Mouse (Mus musculus) liver, embryonic 11.5 days (tissue): ENCODE data around the gene Paqr7. TPM values are rescaled to one million over a fixed set of nuclear protein-coding genes. Genes with fewer than 3 reads are reported as not detected.

Experiments
- ATAC-seq: fragments of 200-750 bp; cut with Nextera tagmentation; replicated peaks from 2 replicates; pipeline ENCODE4 v1.8.0; 2017; ENCODE audit warnings: moderate number of reproducible peaks, mild to moderate bottlenecking, moderate TSS enrichment, moderate library complexity; ENCODE audit not compliant: low FRiP score
- DNase-seq: peaks from one replicate; pipeline ENCODE4 v3.0.0-alpha.2; 2017; ENCODE audit warnings: low spot score
- H3K27ac ChIP-seq: fragments of 300-500 bp; sonication (generic); 2 replicates; pipeline ENCODE4 v1.5.1; 2014; ENCODE audit warnings: mild to moderate bottlenecking, low read depth, low read length, control low read depth
- H3K27me3 ChIP-seq: fragments of 300-500 bp; sonication (generic); replicated peaks from 2 replicates; pipeline ENCODE4 v1.6.1; 2014; ENCODE audit warnings: low read length, mixed read lengths; ENCODE audit not compliant: control insufficient read depth, insufficient read depth
- H3K36me3 ChIP-seq: fragments of 300-500 bp; sonication (generic); 2 replicates; pipeline ENCODE4 v1.6.1; 2014; ENCODE audit warnings: mild to moderate bottlenecking, low read length, moderate library complexity, mixed read lengths; ENCODE audit not compliant: control insufficient read depth, insufficient read depth
- H3K4me1 ChIP-seq: fragments of 300-500 bp; sonication (generic); replicated peaks from 2 replicates; pipeline ENCODE4 v1.6.1; 2014; ENCODE audit warnings: low read length, mixed read lengths; ENCODE audit not compliant: control insufficient read depth, insufficient read depth
- H3K4me2 ChIP-seq: fragments of 300-500 bp; sonication (generic); 2 replicates; pipeline ENCODE4 v1.6.1; 2014; ENCODE audit warnings: mild to moderate bottlenecking, control low read depth, moderate library complexity
- H3K4me3 ChIP-seq: fragments of 300-500 bp; sonication (generic); 2 replicates; pipeline ENCODE4 v1.5.1; 2014; ENCODE audit warnings: low read depth, low read length, control low read depth
- H3K9ac ChIP-seq: fragments of 300-500 bp; sonication (generic); 2 replicates; pipeline ENCODE4 v1.6.1; 2014; ENCODE audit warnings: low read depth, low read length, control low read depth
- H3K9me3 ChIP-seq: fragments of 300-500 bp; sonication (generic); 2 replicates; pipeline ENCODE4 v1.6.1; 2016; ENCODE audit warnings: low read length, inconsistent platforms, mixed read lengths; ENCODE audit not compliant: control insufficient read depth
- WGBS: fragments of 180-500 bp; shearing (Covaris S2); extraction: QIAGEN DNeasy Blood & Tissue Kit; methylation state at CpG from one replicate; pipeline ENCODE4 v1.1.7; 2014; 5-methylcytosine and 5-hydroxymethylcytosine counted together
- polyA plus RNA-seq: library from polyadenylated mRNA; unstranded; fragments of >200 nt; fragmentation: Nextera tagmentation; extraction: Ambion mirVana; gene quantifications from 2 replicates; pipeline ENCODE4 v1.2.1, GENCODE M21; 2014

Paqr7 gene
- polyA plus RNA-seq, 1 experiment from 2014 or later: 2.5 TPM

GRCm38 (mm10) chr4:134526220-134526619, 29.7 kb downstream of the Paqr7 start:
- no peak for ATAC-seq
- peaks cover 46% of the 10 kb centered on the region for H3K36me3 ChIP-seq

GRCm38 (mm10) chr4:134532928-134533327, 36.4 kb downstream of the Paqr7 start:
- WGBS: 68% methylated on average over 4 of the region's 4 CpGs
- peak overlapping the region; percentile 98; the same call in 1 of the 2 replicates for H3K4me2 ChIP-seq
- H3K36me3 ChIP-seq: peaks cover 14% of the 10 kb centered on the region
- H3K9me3 ChIP-seq: no peaks in the 10 kb centered on the region
- no peak overlapping the region for H3K27ac ChIP-seq
- no peak overlapping the region for H3K9ac ChIP-seq
- no peak for DNase-seq
- peaks cover 26% of the 10 kb centered on the region for H3K4me1 ChIP-seq
- no peak overlapping the region for H3K4me3 ChIP-seq
- no peak for ATAC-seq
- H3K27me3 ChIP-seq: no peaks in the 10 kb centered on the region

More at GRCm38 (mm10) chr4:134526220-134526619, 29.7 kb downstream of the Paqr7 start:
- Histone ChIP-seq H3K4me1 (no peaks in the 10 kb centered on the region), H3K27me3 (no peaks in the 10 kb centered on the region), H3K4me2 (no peak overlapping the region), H3K4me3 (no peak overlapping the region), H3K27ac (peak overlapping the region; percentile 14; the same call in 1 of the 2 replicates), H3K9me3 (no peaks in the 10 kb centered on the region), H3K9ac (no peak overlapping the region)
- 61% methylated on average over 5 of the region's 5 CpGs for whole genome bisulfite sequencing
- no peak for DNase-seq

- Histone ChIP-seq H3K9me3 (no peaks in the 10 kb centered on the region), H3K9ac (peak overlapping the region; percentile 91; the same call in 1 of the 2 replicates), H3K4me1 (peaks cover 26% of the 10 kb centered on the region), H3K27ac (peak overlapping the region; percentile 85; the same call in 1 of the 2 replicates), H3K4me2 (peak overlapping the region; percentile 98), H3K27me3 (no peaks in the 10 kb centered on the region), H3K36me3 (peaks cover 10% of the 10 kb centered on the region), H3K4me3 (peak overlapping the region; percentile 98)
- ATAC-seq (no peak), DNase-seq (no peak)
- WGBS: 77% methylated on average over 4 of the region's 4 CpGs
Measured at GRCm38 (mm10) chr4:134533421-134533820, 36.9 kb downstream of the Paqr7 start.

GRCm38 (mm10) chr4:134534124-134534886, 37.8 kb downstream of the Paqr7 start:
- DNase-seq (peak; percentile 75), ATAC-seq (peak; percentile 72)
- Histone ChIP-seq H3K27ac (peak overlapping the region; percentile 85), H3K9me3 (no peaks in the 10 kb centered on the region), H3K9ac (peak overlapping the region; percentile 91), H3K36me3 (peaks cover 8% of the 10 kb centered on the region; the same call in 1 of the 2 replicates), H3K4me2 (peak overlapping the region; percentile 98), H3K4me3 (peak overlapping the region; percentile 98), H3K27me3 (no peaks in the 10 kb centered on the region), H3K4me1 (peaks cover 26% of the 10 kb centered on the region)
- WGBS: under 1% methylated on average over 56 of the region's 57 CpGs

GRCm38 (mm10) chr4:134534932-134535786, 38.7 kb downstream of the Paqr7 start, which contains the start of gene Mtfr1l:
Gene Mtfr1l, minus strand, starts transcription at chr4:134535387.
- peak; percentile 96 for ATAC-seq
- Histone ChIP-seq H3K4me2 (peak within 1 kb of the TSS; percentile 98), H3K9ac (peak within 1 kb of the TSS; percentile 91), H3K27me3 (no peaks in the 10 kb centered on the region), H3K4me1 (peaks cover 26% of the 10 kb centered on the region), H3K27ac (peak within 1 kb of the TSS; percentile 85), H3K4me3 (peak within 1 kb of the TSS; percentile 98), H3K36me3 (peaks cover 1% of the 10 kb centered on the region; the same call in 1 of the 2 replicates), H3K9me3 (no peaks in the 10 kb centered on the region)
- WGBS: under 1% methylated on average over 71 of the region's 71 CpGs
- DNase-seq: peak; percentile 98

- Histone ChIP-seq H3K9me3 (no peaks in the 10 kb centered on the region), H3K9ac (peak overlapping the region; percentile 53; the same call in 1 of the 2 replicates), H3K27me3 (no peaks in the 10 kb centered on the region), H3K36me3 (peaks cover 3% of the 10 kb centered on the region; the same call in 1 of the 2 replicates), H3K27ac (0 out of 2 replicates have a peak overlapping the region, but pooled peaks have one; percentile 16), H3K4me2 (peak overlapping the region; percentile 98), H3K4me1 (peaks cover 26% of the 10 kb centered on the region), H3K4me3 (peak overlapping the region; percentile 98)
- no peak for ATAC-seq
- DNase-seq: no peak
- WGBS: 14% methylated on average over 8 of the region's 8 CpGs
Measured at GRCm38 (mm10) chr4:134535787-134536151, 39.3 kb downstream of the Paqr7 start.

- DNase-seq: no peak
- ATAC-seq: no peak
Measured at GRCm38 (mm10) chr4:134538997-134539580, 42.6 kb downstream of the Paqr7 start.

GRCm38 (mm10) chr4:134542726-134543125, 46.2 kb downstream of the Paqr7 start:
- DNase-seq (no peak), ATAC-seq (0 out of 2 replicates have a peak, but pooled peaks have one; percentile 5)
- WGBS: 92% methylated on average over 9 of the region's 9 CpGs
- H3K27ac ChIP-seq: no peak overlapping the region
- H3K9ac ChIP-seq: no peak overlapping the region
- H3K4me2 ChIP-seq: no peak overlapping the region
- H3K4me3 ChIP-seq: no peak overlapping the region
- H3K36me3 ChIP-seq: peaks cover 18% of the 10 kb centered on the region
- H3K27me3 ChIP-seq: no peaks in the 10 kb centered on the region
- no peaks in the 10 kb centered on the region for H3K9me3 ChIP-seq
- H3K4me1 ChIP-seq: peaks cover 5% of the 10 kb centered on the region

More at GRCm38 (mm10) chr4:134538997-134539580, 42.6 kb downstream of the Paqr7 start:
- Histone ChIP-seq H3K9ac (no peak overlapping the region), H3K4me3 (no peak overlapping the region), H3K4me2 (no peak overlapping the region), H3K36me3 (peaks cover 13% of the 10 kb centered on the region), H3K27ac (no peak overlapping the region), H3K9me3 (no peaks in the 10 kb centered on the region), H3K4me1 (peaks cover 8% of the 10 kb centered on the region), H3K27me3 (no peaks in the 10 kb centered on the region)
- WGBS: 86% methylated on average over 10 of the region's 10 CpGs
